9 mouse cellular contexts compared by ENCODE assay signal in the genomic region with DNA sequence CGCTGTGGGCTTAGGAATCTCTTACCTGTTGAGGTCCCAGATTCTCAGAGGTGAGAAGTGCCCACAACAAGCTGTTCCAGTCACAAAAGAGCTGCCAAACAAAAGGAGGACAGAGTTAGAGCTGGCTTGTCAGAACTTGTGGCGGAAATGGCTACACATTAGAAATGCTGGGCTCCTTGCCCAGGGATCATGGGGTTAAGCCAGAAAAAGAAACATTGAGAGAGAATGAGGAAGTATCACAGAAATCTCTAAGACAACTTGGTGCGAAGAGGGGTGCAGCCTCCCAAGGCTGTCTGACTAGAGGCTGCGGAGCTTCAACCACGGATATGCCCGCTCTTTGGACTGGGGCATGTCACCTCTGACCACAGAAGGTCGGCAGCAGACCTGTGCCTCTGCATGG. TPM values are rescaled to one million over a fixed set of nuclear protein-coding genes. Genes with fewer than 3 reads are reported as not detected.
A peak's percentile ranks its signal among the peaks of the same experiment; 100 is the strongest.
DNase-seq lines count a peak whose midpoint lies in the region; ATAC-seq and TF ChIP-seq lines count a peak whose summit lies in the region.
"Had no signal": no experiment of that assay in that cellular context is flagged by ENCODE, and none has a peak within 500 bp of the region (broad histone marks: within the 10 kb centered on the region; RNA-seq: fewer than 3 reads in every experiment).

No protein-coding gene starts in this region.

- no peak overlapping the region for H3K27ac ChIP-seq in embryonic facial prominence, embryonic 14.5 days (replicated peaks; ENCODE audit: low read depth, low read length)
- no peak overlapping the region for H3K27ac ChIP-seq in embryonic facial prominence, embryonic 10.5 days (replicated peaks)
- peak overlapping the region; percentile 64 for H3K27ac ChIP-seq in heart, embryonic 15.5 days
- H3K27ac ChIP-seq in liver, embryonic 12.5 days = no peak overlapping the region
- no peak overlapping the region for H3K27ac ChIP-seq in hindbrain, embryonic 12.5 days

- H3K4me1 ChIP-seq in embryonic facial prominence, embryonic 14.5 days (ENCODE audit: control insufficient read depth, insufficient read depth, low read length) = no peaks in the 10 kb centered on the region; the same call in 1 of the 2 replicates
- peaks cover 34% of the 10 kb centered on the region for H3K4me1 ChIP-seq in embryonic facial prominence, embryonic 10.5 days
- peaks cover 40% of the 10 kb centered on the region for H3K4me1 ChIP-seq in G1E (ENCODE audit: insufficient read depth, low read depth, low read length)
- H3K4me1 ChIP-seq in heart, embryonic 15.5 days (replicated peaks) = peaks cover 14% of the 10 kb centered on the region
- peaks cover 20% of the 10 kb centered on the region for H3K4me1 ChIP-seq in liver, embryonic 12.5 days
- peaks cover 10% of the 10 kb centered on the region for H3K4me1 ChIP-seq in hindbrain, embryonic 12.5 days

- no peaks in the 10 kb centered on the region for H3K9me3 ChIP-seq in embryonic facial prominence, embryonic 14.5 days (ENCODE audit: control insufficient read depth, low read length)
- H3K9me3 ChIP-seq in embryonic facial prominence, embryonic 10.5 days = no peaks in the 10 kb centered on the region
- no peaks in the 10 kb centered on the region for H3K9me3 ChIP-seq in G1E (replicated peaks)
- no peaks in the 10 kb centered on the region for H3K9me3 ChIP-seq in heart, embryonic 15.5 days (replicated peaks)
- H3K9me3 ChIP-seq in liver, embryonic 12.5 days (replicated peaks) = no peaks in the 10 kb centered on the region
- H3K9me3 ChIP-seq in hindbrain, embryonic 12.5 days (replicated peaks) = no peaks in the 10 kb centered on the region

- peak; percentile 71 for DNase-seq in embryonic facial prominence, embryonic 14.5 days (ENCODE audit: low spot score)
- no peak for DNase-seq in embryonic facial prominence, embryonic 10.5 days (ENCODE audit: low spot score)
- peak; percentile 50 for DNase-seq in G1E (ENCODE audit: low spot score)
- peak; percentile 74 to 75 for DNase-seq in lung, postnatal 4 days
- DNase-seq in neural tube, embryonic 10.5 days (ENCODE audit: extremely low spot score, low spot score) = no peak

- H3K27me3 ChIP-seq in embryonic facial prominence, embryonic 14.5 days (replicated peaks; ENCODE audit: control insufficient read depth, insufficient read depth, low read length) = no peaks in the 10 kb centered on the region
- H3K27me3 ChIP-seq in embryonic facial prominence, embryonic 10.5 days (replicated peaks; ENCODE audit: low read depth, poor library complexity, severe bottlenecking) = peaks cover 76% of the 10 kb centered on the region
- no peaks in the 10 kb centered on the region for H3K27me3 ChIP-seq in G1E (ENCODE audit: insufficient read depth, low read length)
- no peaks in the 10 kb centered on the region for H3K27me3 ChIP-seq in heart, embryonic 15.5 days
- no peaks in the 10 kb centered on the region for H3K27me3 ChIP-seq in liver, embryonic 12.5 days (replicated peaks)
- peaks cover 60% of the 10 kb centered on the region for H3K27me3 ChIP-seq in hindbrain, embryonic 12.5 days
- H3K27me3 ChIP-seq: CH12.LX had no signal

- H3K9ac ChIP-seq in embryonic facial prominence, embryonic 14.5 days (ENCODE audit: low read depth, low read length) = no peak overlapping the region
- H3K9ac ChIP-seq in heart, embryonic 15.5 days = no peak overlapping the region; the same call in 1 of the 2 replicates
- H3K9ac ChIP-seq in liver, embryonic 12.5 days = no peak overlapping the region
- no peak overlapping the region for H3K9ac ChIP-seq in hindbrain, embryonic 12.5 days

- 72% methylated on average over 7 of the region's 7 CpGs for WGBS in embryonic facial prominence, embryonic 14.5 days
- 83% methylated on average over 7 of the region's 7 CpGs for WGBS in embryonic facial prominence, embryonic 10.5 days
- WGBS in heart, embryonic 15.5 days = 51% methylated on average over 7 of the region's 7 CpGs
- 56% methylated on average over 7 of the region's 7 CpGs for WGBS in liver, embryonic 12.5 days (ENCODE audit: insufficient replicate concordance)
- 88% methylated on average over 7 of the region's 7 CpGs for WGBS in hindbrain, embryonic 12.5 days

- TF ChIP-seq CTCF in G1E (IDR thresholded peaks at IDR 0.05; ENCODE audit: low read depth, low read length) = no peak

- no peak overlapping the region for H3K4me3 ChIP-seq in embryonic facial prominence, embryonic 14.5 days (ENCODE audit: low read depth, low read length)
- H3K4me3 ChIP-seq in embryonic facial prominence, embryonic 10.5 days = no peak overlapping the region
- H3K4me3 ChIP-seq in G1E (ENCODE audit: low read depth, low read length) = peak overlapping the region; percentile 52; the same call in 1 of the 2 replicates
- H3K4me3 ChIP-seq in heart, embryonic 15.5 days = no peak overlapping the region
- no peak overlapping the region for H3K4me3 ChIP-seq in liver, embryonic 12.5 days
- no peak overlapping the region for H3K4me3 ChIP-seq in hindbrain, embryonic 12.5 days

- ATAC-seq in embryonic facial prominence, embryonic 14.5 days (ENCODE audit: low read depth) = no peak
- peak; percentile 34; the same call in 1 of the 2 replicates for ATAC-seq in G1E (ENCODE audit: extremely low read depth, insufficient number of reproducible peaks, low FRiP score, poor library complexity, severe bottlenecking)
- no peak for ATAC-seq in heart, embryonic 15.5 days (replicated peaks; ENCODE audit: insufficient number of reproducible peaks, insufficient read depth, low FRiP score, low read depth)
- no peak for ATAC-seq in liver, embryonic 12.5 days
- no peak for ATAC-seq in hindbrain, embryonic 12.5 days (ENCODE audit: low FRiP score)

- peaks cover 14% of the 10 kb centered on the region; the same call in 1 of the 2 replicates for H3K36me3 ChIP-seq in embryonic facial prominence, embryonic 14.5 days (ENCODE audit: control insufficient read depth, insufficient read depth, low read length)
- H3K36me3 ChIP-seq in embryonic facial prominence, embryonic 10.5 days (replicated peaks) = peaks cover 2% of the 10 kb centered on the region; the same call in 1 of the 2 replicates
- peaks cover 77% of the 10 kb centered on the region for H3K36me3 ChIP-seq in G1E (replicated peaks)
- H3K36me3 ChIP-seq in heart, embryonic 15.5 days = peaks cover 3% of the 10 kb centered on the region
- H3K36me3 ChIP-seq in liver, embryonic 12.5 days = peaks cover 4% of the 10 kb centered on the region
- H3K36me3 ChIP-seq in hindbrain, embryonic 12.5 days = no peaks in the 10 kb centered on the region

- no peak overlapping the region for H3K4me2 ChIP-seq in embryonic facial prominence, embryonic 14.5 days (ENCODE audit: low read depth, low read length)
- H3K4me2 ChIP-seq in heart, embryonic 15.5 days = no peak overlapping the region
- H3K4me2 ChIP-seq in liver, embryonic 12.5 days = no peak overlapping the region
- no peak overlapping the region for H3K4me2 ChIP-seq in hindbrain, embryonic 12.5 days (replicated peaks)

RNA-seq across cellular contexts. Expression of a gene that starts 31.3 kb away (rescaled TPM):
- polyA plus RNA-seq in embryonic facial prominence, embryonic 14.5 days (2014; fragmentation: Nextera tagmentation; extraction: Ambion mirVana) = 40.9 and 44.8 TPM in 2 replicates
- 50.3 and 50.8 TPM in 2 replicates for polyA plus RNA-seq in embryonic facial prominence, embryonic 10.5 days (2016; fragmentation: Nextera tagmentation; extraction: Ambion mirVana)
- 11.4 and 13.0 TPM in 2 replicates for total RNA-seq in G1E (2014; fragmentation: Nextera tagmentation)
- total RNA-seq in G1E (2017) = 22.6 and 28.4 TPM in 2 replicates
- 19.5 and 27.2 TPM in 2 replicates for polyA plus RNA-seq in G1E (2012)
- polyA plus RNA-seq in heart, embryonic 15.5 days (2015; fragmentation: Nextera tagmentation; extraction: Ambion mirVana) = 28.3 and 29.3 TPM in 2 replicates
- 21.4 and 25.5 TPM in 2 replicates for polyA plus RNA-seq in liver, embryonic 12.5 days (2016; fragmentation: Nextera tagmentation; extraction: Ambion mirVana)
- polyA plus RNA-seq in hindbrain, embryonic 12.5 days (2016; fragmentation: Nextera tagmentation; extraction: Ambion mirVana) = 56.1 and 63.0 TPM in 2 replicates

RNA-seq across cellular contexts. Expression of a gene that starts 31.4 kb away (rescaled TPM):
- 11.1 and 12.2 TPM in 2 replicates for polyA plus RNA-seq in embryonic facial prominence, embryonic 14.5 days (2014; fragmentation: Nextera tagmentation; extraction: Ambion mirVana)
- polyA plus RNA-seq in embryonic facial prominence, embryonic 10.5 days (2016; fragmentation: Nextera tagmentation; extraction: Ambion mirVana) = 23.3 and 23.8 TPM in 2 replicates
- total RNA-seq in G1E (2014; fragmentation: Nextera tagmentation) (7.6 TPM in 2 replicates), G1E (2017) (9.4 and 10.2 TPM in 2 replicates)
- polyA plus RNA-seq in G1E (2012) = 14.0 and 15.9 TPM in 2 replicates
- polyA plus RNA-seq in heart, embryonic 15.5 days (2015; fragmentation: Nextera tagmentation; extraction: Ambion mirVana) = 11.5 and 14.7 TPM in 2 replicates
- 9.2 and 9.9 TPM in 2 replicates for polyA plus RNA-seq in liver, embryonic 12.5 days (2016; fragmentation: Nextera tagmentation; extraction: Ambion mirVana)
- 14.9 and 16.5 TPM in 2 replicates for polyA plus RNA-seq in hindbrain, embryonic 12.5 days (2016; fragmentation: Nextera tagmentation; extraction: Ambion mirVana)

Comparison
In these comparisons a context has a peak if more than half of its experiments do, and no peak if none do; other contexts are left out.
1. DNase-seq: peak in embryonic facial prominence, embryonic 14.5 days (single experiment), G1E (single experiment) and lung, postnatal 4 days (2 of 2); none in embryonic facial prominence, embryonic 10.5 days (single experiment) and neural tube, embryonic 10.5 days (single experiment).